Mouse (Mus musculus): ENCODE measurements around the gene Hbq1a.
"Not testable (repeated sequence)": the region's sequence is repeated elsewhere in the genome, so short reads cannot be mapped to it uniquely, and the experiment has no call there.

Gene Hbq1a

DNA sequence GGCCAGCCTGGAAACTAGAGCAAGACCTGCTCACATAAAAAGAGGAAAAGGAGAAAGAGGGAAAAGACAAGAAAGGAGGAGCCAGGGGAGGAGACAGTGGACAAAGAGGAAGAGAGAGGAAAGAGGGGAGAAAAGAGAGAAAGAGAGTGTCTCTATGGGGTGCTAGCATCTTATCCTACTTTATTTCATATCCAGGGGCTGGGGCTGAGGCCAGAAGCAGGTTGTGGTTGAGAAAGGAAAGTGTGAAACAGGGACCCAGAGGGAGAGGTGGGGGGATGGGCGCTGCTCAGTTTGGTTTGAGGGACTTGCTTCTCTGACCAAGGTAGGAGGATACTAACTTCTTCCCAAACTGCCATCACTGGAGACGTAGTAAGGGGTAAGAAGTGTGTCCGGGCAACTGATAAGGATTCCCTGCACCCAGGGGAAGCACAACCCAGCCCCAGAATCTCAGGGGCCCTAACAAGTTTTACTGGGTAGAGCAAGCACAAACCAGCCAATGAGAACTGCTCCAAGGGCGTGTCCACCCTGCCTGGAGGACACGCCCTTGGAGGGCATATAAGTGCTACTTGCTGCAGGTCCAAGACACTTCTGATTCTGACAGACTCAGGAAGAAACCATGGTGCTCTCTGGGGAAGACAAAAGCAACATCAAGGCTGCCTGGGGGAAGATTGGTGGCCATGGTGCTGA lies 16.6 kb upstream of the Hbq1a start, which contains the start of gene Hba-a1:
Gene Hba-a1 (plus strand): TSS at position 421 of the 687 bp plus-strand sequence.
- in situ Hi-C loops (cut with MboI, MseI), result not testable (repeated sequence)

DNA sequence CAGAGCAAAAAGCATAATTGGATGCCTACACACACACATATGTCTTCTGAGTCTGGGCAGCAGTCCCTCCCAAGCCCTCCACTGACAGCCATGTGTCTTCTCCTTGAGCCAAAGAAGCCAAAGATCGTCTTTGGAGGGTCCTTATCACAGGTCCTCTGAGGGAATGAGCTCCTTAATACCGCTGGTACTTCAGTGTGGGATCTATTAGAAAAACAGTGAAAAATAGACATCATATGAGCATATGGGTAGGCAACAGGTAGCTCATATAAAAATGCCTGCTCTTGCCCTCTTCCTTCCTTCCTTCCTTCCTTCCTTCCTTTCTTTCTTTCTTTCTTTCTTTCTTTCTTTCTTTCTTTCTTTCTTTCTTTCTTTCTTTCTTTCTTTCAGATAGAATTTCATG lies 15.3 kb upstream of the Hbq1a start:
- in situ Hi-C loops (cut with MboI, MseI), result not testable (repeated sequence)

GRCm38 (mm10) chr11:32285031-32285775 lies 14.7 kb upstream of the Hbq1a start:
- in situ Hi-C loops (cut with MboI, MseI), result no loop called here

GRCm38 (mm10) chr11:32285887-32286286 lies 14.0 kb upstream of the Hbq1a start:
- in situ Hi-C loops (cut with MboI, MseI), result not testable (repeated sequence)

- in situ Hi-C loops (cut with MboI, MseI), result not testable (repeated sequence)
These were observed 13.0 kb upstream of the Hbq1a start, which contains the start of gene Hbq1b for GRCm38 (mm10) chr11:32286695-32287492. Gene Hbq1b (plus strand): TSS chr11:32286965.

DNA sequence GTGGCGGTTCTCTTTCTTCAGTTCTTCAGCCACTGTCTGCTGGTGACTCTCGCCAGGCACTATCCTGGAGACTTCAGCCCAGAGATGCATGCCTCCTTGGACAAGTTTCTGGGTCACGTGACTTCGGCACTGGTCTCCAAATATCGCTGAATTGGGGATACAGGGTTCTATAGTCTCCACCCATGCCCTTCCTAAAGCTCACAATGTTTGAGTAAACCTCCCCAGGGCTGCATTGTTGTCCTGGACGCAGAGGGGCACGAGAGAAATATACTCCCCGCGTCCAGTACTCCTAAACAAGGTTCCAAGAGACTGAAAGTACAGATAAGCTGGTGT lies 12.4 kb upstream of the Hbq1a start:
- in situ Hi-C loops (cut with MboI, MseI), result no loop called here

GRCm38 (mm10) chr11:32292819-32293218 lies 7.0 kb upstream of the Hbq1a start:
- in situ Hi-C loops (cut with MboI, MseI), result loop anchor here (5.0 to 10.0 kb wide), 2 partner anchors 1018 to 1516 kb away; no protein-coding TSS in a partner anchor

DNA sequence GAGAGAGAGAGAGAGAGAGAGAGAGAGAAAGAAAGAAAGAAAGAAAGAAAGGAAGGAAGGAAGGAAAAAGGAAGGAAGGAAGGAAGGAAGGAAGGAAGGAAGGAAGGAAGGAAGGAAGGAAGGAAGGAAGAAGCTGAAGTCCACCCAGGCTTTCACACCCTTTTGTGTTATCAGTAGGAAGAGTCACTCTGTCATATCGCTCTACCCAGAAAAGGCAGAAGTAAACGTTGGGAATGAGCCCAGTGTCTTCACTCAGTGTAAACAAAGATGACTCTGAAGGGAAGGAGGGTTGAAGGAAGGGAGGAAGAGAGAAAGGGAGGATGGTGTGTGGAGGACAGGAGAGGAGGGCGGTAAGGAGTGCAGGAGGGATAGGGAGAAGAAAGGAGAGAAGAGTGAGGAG lies 6.4 kb upstream of the Hbq1a start:
- in situ Hi-C loops (cut with MboI, MseI), result loop anchor here (5.0 to 10.0 kb wide), 2 partner anchors 1019 to 1516 kb away; no protein-coding TSS in a partner anchor

- in situ Hi-C loops (cut with MboI, MseI), result loop anchor here in 1 of 2 experiments (10.0 kb wide), 1 partner anchor 1021 kb away; no protein-coding TSS in a partner anchor
These were observed 3.7 kb upstream of the Hbq1a start, which contains the start of gene Hba-a2 for GRCm38 (mm10) chr11:32296203-32296602. Gene Hba-a2 (plus strand): TSS chr11:32296489.

GRCm38 (mm10) chr11:32297417-32297816 lies 2.5 kb upstream of the Hbq1a start:
- in situ Hi-C loops (cut with MboI, MseI), result loop anchor here in 1 of 2 experiments (10.0 kb wide), 1 partner anchor 1023 kb away; no protein-coding TSS in a partner anchor

DNA sequence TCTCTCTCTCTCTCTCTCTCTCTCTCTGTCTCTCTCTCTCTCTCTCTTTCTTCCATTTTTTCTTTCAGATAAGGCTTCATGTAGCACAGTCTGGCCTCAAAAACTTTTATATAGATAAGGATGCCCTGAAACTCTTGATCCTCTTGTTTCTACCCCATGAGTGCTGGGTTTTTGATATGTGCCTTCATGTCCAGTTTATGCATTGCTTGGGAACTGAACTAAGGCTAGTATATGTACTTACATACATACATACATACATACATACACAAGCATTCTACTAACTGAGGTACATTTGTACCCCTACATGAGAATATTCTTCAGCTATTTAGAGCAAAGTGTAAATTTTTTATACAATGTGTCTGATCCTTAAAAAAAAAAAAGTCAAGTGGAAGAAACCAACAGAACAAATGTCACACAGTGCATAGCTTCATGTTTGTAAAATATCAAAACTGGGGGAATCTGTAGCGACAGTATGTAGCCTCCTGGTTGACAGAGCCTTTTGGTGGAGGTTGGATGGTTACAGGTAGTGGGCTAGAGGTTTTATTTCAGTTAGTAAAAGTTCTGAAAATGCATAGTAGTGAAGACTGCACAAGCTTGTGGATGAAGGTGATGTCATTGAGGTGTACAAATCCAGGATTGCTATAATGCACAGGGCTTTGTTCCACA lies 1.9 kb upstream of the Hbq1a start:
- in situ Hi-C loops (cut with MboI, MseI), result loop anchor here in 1 of 2 experiments (10.0 kb wide), 1 partner anchor 1023 kb away; no protein-coding TSS in a partner anchor

DNA sequence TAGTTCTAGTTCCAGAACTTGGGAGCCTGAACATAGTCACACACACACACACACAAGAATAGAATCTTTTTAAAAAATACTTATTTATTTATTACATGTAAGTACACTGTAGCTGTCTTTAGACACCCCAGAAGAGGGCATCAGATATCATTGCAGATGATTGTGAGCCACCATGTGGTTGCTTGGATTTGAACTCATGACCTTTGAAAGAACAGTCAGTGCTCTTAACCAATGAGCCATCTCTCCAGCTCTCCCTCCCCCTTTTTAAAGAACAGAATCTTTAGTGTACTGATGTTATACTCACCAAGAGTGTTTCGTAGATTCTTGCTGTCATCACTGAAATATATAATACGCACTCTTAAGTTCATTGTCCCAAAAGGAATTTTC lies 1.3 kb upstream of the Hbq1a start:
- in situ Hi-C loops (cut with MboI, MseI), result loop anchor here in 1 of 2 experiments (10.0 kb wide), 1 partner anchor 1024 kb away; no protein-coding TSS in a partner anchor

DNA sequence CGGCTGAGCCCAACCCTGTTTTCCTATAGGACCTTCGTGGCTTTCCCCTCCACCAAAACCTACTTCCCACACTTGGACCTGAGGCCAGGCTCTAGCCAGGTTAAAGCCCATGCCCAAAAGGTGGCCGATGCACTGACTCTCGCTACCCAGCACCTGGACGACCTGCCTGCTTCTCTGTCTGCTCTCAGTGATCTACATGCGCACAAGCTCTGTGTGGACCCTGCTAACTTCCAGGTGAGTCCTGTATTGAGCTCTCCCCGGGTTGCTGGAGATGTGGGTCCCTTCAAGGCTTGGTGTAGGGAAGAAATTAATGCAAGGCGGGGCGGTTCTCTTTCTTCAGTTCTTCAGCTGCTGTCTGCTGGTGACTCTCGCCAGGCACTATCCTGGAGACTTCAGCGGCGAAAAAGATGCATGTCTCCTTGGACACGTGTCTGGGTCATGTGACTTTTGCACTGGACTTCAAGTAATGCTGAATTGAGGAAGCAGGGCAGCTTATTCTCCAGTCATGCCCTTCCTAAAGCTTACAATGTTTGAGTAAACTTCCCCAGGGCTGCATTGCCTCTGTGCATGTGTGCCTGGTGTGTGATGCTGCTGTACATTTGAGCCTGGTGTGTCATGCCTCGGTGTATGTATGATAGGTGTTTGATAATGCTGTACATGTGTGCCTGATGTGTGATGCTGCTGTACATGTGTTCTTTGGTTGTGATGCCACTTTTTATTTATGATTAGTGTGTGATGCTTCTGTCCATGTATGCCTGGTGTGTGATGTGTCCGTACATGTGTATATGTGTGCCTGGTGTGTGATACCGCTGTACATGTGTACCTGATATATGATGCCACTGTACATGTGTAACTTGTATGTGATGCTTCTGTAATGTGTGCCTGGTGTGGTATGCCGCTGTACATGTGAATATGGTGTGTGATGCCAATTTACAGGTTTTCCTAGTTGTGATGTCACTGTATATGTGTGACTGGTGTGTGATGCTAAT lies 704 bp downstream of the Hbq1a start:
- in situ Hi-C loops (cut with MboI, MseI), result no loop called here

DNA sequence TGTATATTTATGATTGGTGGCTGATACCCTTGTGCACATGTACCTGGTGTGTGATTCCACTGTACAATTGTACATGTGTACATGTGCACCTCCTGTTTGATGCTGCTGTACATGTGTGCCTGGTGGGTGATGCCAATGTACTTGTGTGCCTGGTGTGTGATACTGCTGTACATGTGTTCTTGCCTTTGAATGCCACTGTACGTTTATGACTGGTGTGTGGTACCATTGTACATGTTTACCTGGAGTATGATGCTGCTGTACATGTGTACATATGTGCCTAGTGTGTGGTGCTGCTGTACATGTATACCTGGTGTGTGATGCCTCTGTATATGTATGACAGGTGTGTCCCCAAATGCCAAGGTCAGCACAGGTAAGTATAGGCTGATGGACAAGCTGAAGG lies 1.6 kb downstream of the Hbq1a start:
- in situ Hi-C loops (cut with MboI, MseI), result no loop called here

DNA sequence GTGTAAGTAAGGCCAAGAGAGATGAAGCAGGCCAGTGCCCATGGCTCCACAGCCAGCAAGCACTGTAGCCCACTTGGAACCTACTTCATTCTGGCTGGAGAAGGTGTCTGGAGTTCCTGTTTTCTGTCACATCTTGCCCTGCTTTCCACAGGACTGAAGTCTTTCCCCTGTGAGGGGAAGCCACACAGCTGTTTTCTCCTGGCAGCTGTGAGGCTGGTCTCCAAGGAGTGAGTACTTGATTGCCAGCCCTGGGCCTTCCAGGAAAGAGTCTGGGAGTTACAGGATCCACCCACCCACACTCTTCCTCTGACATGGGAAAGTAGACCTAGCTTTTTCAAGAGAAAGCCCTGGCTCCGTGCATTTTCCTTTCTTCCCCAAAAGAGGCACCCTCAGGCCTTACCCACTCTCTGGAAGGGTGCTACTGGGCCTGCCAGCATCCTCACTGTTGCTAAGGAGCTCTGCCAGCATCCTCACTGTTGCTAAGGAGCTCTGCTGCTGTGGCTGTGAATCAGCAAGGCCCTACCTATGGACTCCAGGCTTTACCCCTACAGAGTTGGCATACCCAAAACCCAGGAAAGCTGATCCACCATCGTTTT lies 3.1 kb downstream of the Hbq1a start:
- in situ Hi-C loops (cut with MboI, MseI), result no loop called here

- in situ Hi-C loops (cut with MboI, MseI), result no loop called here
These were observed 3.6 kb downstream of the Hbq1a start for GRCm38 (mm10) chr11:32303455-32303854.

GRCm38 (mm10) chr11:32307006-32307405 lies 7.1 kb downstream of the Hbq1a start:
- in situ Hi-C loops (cut with MboI, MseI), result no loop called here

DNA sequence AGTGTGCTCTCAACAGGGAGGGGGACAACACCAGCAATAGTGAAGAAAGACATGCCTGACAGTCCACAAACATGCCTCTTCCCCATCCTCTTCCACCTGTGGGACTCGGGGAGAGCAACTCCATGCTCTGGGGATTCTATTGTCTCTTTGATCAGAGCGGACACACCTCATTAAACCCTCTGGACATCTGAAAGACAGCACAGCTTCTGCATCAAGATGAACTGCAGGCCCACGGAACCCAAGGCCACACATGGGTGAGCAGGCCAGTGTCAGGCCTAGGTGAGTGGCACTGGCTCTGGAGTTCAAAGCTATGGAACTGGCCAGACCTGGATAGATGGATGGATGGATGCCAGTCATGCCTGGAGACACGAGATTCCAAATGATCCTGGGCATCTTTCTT lies 9.6 kb downstream of the Hbq1a start:
- in situ Hi-C loops (cut with MboI, MseI), result no loop called here

DNA sequence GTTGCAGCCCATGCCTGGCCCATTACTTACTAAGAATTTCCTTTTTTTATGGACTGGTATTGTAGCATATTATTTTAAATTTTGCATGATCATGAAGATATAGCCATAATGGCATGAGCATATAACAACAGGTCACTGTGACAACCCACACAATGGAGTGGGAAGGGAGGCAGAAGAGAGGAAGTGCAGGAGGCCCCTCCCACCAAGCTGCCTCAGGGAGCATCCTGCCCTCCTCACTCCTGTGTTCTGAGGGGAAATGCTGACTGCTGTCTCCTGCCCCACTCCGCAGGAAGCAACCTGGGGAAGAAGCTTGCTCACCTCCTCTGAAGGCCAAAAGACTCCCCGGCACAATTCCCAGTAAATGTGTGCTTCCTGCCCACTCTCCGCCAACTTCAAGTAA lies 10.1 kb downstream of the Hbq1a start:
- in situ Hi-C loops (cut with MboI, MseI), result no loop called here
